Mouse (Mus musculus) layer of hippocampus, postnatal 10 days (tissue): ENCODE measurements around the gene Notch3. TPM values are rescaled to one million over a fixed set of nuclear protein-coding genes. Genes with fewer than 3 reads are reported as not detected.
"Not testable (repeated sequence)": the region's sequence is repeated elsewhere in the genome, so short reads cannot be mapped to it uniquely, and the experiment has no call there.

Source experiments
- DNase-seq, 2 experiments: peaks; one replicate each; pipeline ENCODE4 v3.0.0; 2021; ENCODE audit warnings: low spot score in 2 of 2
- total RNA-seq, 2 experiments: library from RNA; stranded (reverse); gene quantifications; 2 replicates each; pipeline ENCODE4 v1.2.3; 2021

Notch3 gene
- total RNA-seq, 2 experiments from 2014 or later, result 21.0 to 23.7 TPM

DNA sequence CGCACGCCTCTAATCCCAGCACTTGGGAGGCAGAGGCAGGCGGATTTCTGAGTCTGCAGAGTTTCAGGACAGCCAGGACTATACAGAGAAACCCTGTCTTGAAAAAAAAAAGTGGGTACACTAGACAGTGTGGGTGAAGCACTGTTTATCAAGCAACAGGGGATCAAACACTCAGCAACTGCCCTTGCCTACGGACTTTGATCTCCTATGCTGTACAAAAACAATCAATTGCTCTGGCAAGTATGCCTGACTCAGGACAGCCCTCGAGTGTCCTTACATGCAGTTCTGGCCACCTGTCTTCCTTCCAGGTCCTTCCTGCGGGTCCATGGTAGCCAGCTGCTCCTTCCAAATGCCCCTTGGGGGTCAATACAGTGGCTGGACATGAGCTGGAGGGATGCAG, 67.7 kb downstream of the Notch3 start:
- DNase-seq, result not testable (repeated sequence)

DNA sequence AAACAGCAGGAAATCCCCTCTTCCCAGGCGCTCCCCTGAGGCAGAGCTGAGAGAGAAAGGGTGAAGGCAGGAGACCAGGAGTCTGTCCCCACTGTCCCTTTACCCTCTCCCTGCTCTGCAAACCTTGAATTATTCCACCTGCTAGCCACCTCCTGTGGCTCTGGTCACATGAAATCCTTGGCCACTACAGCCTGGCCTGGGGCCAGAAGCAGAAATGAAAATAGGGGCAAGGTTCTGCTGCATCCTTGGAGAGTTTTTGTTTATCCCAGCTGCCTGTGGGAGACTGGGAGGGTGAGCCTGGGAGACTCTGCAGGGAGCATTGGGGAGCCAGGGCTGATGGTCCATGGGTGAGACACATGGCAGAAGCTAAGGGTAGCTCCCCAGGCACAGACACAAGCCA, 69.0 kb downstream of the Notch3 start:
- DNase-seq, result no peak

DNA sequence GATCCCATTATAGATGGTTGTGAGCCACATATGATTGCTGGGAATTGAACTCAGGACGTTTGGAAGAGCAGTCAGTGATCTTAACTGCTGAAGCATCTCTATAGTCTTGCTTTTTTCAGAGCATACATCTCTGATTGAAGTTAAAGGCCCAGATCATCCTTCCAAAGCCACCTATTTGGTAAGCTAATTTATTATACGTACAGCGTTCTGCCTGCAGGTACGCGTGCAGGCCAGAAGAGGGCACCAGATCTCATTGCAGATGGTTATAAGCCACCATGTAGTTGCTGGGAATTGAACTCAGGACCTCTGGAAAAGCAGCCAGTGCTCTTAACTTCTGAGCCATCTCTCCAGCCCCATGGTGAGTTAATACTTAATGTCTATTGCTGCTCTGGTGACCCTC, 73.8 kb downstream of the Notch3 start:
- DNase-seq, result no peak

DNA sequence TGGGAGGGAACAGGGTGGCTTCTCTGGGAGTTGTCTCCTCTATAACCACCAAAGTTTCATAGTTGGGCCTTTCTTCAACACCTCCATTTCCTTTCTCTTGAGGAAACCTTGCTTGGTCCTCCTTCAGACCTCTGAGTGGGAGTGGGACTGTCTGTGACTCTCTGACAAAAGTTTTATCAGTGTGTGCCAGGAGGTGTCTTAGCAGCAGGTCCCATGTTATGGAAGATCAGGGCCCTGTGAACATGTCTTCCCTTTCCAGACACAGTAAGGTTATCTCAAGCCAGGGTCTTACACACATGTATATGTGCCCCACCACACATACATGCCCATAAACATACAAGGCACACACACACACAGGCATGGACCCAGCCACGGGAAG, 74.4 kb downstream of the Notch3 start:
- DNase-seq, result no peak

DNA sequence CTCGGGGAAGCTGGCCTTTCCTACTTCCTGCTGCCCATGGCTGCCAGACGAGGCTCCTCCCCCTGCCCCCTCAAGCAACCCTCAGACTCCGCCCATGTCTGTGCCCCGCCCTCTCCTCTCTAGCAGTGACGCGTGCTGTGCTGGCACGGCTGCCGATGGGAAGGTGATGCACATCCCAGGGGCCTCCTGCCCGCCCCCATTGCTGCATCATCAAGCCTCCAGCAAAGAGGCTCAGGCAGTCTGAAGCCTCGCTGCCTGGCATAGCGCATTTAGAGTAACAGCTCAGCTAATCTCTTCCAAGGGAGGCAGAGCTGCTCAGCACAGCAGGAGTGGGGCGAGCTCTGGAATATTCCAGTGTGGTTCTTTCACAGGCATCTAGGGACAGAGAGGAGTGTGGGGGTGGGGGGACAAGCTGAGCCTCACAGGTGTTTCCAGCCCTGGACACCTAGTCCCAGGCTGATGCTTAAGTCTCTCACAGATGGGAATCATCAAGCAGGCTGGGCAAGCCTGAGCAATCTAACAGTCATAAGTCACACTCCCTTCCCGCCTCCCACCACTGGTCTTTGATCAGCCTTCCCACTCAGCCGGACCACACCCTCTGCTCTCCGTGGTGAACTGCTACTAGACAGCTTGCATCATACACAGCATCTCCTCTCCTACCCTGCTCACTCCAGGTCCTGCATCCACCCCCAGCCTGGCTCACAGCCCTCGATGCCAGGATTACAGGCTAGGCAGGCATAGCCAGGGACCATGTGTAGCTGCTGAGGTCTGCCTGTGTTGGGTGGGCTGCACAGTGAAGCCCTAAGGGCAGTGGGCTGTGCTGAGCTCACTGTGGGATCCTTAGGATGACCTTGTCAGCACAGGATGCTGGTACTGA, 75.0 kb downstream of the Notch3 start:
- peak; percentile 71 to 74 for DNase-seq

DNA sequence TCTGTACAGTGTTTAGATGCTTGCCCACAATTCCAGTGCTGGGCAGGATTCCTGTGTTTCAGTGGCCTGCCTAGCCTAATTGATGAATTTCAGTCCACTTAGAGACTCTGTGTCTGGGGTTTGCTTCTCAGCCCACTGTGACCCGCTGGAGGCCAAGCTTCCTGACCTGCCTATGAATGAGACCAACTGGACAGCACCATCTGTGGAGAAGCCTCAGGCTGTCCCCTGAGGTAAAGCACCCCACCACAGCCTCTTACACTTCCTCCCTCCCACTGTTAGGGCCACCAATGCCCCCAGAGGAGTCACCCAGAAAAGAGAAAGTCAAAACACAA, 75.7 kb downstream of the Notch3 start:
- peak in 1 of 2 experiments; percentile 23 for DNase-seq

DNA sequence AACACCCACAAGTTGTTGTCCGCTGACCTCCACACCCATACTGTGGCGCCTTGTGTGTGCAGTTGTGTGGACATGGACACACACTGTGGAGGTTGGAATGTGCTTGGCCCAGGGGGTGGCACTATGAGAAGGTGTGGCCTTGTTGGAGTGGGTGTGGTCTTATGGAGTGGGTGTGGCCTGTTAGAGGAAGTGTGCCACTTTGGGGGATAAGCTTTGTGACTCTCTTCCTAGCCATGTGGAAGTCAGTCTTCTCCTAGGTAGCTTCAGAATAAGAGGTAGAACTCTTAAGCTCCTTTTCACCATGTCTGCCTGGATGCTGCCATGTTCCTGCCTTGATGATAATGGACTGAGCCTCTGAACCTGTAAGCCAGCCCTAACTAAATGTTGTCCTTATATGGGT, 79.6 kb downstream of the Notch3 start:
- no peak for DNase-seq

DNA sequence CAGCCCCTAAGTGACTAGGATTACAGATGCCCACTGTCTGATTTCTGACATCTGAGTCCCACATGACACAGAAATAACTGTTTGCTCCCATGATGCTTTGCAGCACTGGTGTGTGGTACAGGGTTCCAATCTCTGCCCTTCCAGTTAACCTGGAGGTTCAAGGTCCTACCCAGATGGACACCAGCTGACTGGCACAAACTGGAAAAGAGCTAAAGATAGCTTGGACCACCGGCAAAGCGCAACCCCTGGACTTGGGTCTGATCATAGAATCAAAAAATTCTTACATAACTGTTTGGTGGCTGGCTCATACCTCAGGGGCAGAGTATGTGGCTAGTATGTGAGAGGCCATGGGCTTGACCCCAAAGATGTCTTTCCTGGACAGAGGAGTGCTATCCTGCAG, 83.3 kb downstream of the Notch3 start:
- no peak for DNase-seq

DNA sequence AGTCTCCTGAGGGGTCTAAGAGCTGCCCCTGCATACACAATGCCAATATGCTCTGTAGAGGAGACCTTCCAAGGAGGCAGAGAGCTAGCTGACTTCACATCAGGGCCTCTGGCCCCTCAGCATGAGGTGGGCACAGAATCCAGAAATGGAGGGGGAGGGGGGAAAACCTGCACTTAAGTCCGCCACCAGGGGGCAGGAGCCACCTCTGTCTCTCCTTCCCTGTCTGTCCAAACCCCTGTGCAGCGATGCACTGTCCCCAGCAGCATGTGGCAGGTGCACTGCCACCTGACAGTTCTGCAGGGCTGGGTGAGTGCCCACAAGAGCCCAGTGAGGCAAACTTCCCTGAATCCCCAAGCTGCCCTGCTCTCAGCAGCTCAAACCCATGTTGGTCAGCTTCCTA, 91.5 kb downstream of the Notch3 start:
- peak; percentile 65 to 72 for DNase-seq

DNA sequence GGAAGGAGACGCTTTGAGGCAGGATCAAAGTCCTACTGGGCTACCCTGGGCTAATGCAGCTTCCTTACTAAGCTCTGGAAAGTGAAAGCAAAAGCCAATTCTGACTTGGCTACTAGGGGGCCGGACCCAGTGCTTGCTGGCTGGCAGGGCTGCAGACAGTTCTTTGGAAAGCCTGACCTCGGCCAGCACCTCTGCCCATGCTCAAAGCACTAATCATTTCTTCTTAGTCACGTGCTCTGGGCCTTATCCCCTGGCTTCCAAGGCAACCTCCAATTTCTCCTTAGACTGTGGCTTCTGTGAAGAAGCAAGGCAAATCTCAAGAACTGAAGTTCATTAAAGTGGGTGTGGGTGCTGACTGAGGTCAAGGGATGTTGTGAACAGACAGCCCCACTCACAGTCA, 92.0 kb downstream of the Notch3 start:
- no peak for DNase-seq

DNA sequence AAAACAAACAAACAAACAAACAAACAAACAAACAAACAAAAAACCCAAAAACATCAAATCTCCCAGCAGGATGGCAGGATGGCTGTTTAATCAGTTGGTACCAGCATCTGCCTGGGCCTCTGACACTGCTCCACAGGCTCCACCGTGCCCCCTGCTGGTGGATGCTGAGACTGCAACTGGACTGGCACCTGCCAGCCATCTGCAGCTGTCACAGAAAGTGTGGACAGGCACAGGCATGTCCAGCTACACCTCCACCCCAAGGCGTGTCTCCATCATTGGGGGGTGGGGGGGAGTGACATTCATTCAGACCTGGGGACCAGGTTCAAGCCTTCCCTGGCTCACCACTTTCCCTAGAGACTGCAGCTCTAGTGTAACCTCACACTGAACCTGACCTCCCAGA, 93.3 kb downstream of the Notch3 start:
- peak; percentile 90 to 92 for DNase-seq

Other genes with a start within 250 kb of the Notch3 start
- gene Rrp1b, start 130.8 kb downstream of the Notch3 start, total RNA-seq, result 10 to 100 TPM; 19.1 to 26.8 TPM
- 1 to 10 TPM in 1 of 2 experiments, under 1 TPM in 1; 0.71 to 1.4 TPM for gene Hsf2bp, start 130.5 kb downstream of the Notch3 start, total RNA-seq
- gene Ephx3, start 22.7 kb upstream of the Notch3 start, total RNA-seq, result under 1 TPM in 1 of 2 experiments, not detected in 1; 0.14 TPM
- gene Brd4, start 117.9 kb upstream of the Notch3 start, total RNA-seq, result 100 to 1,000 TPM; 112 to 126 TPM
- 100 to 1,000 TPM in 1 of 2 experiments, 10 to 100 TPM in 1; 88.7 to 112 TPM for gene Akap8, start 154.4 kb upstream of the Notch3 start, total RNA-seq
- gene Akap8l, start 183.8 kb upstream of the Notch3 start, total RNA-seq, result 100 to 1,000 TPM; 115 to 140 TPM
- 10 to 100 TPM; 84.1 to 92.5 TPM for gene Wiz, start 222.6 kb upstream of the Notch3 start, total RNA-seq
- gene Rasal3, start 236.7 kb upstream of the Notch3 start, total RNA-seq, result 1 to 10 TPM; 3.2 to 3.6 TPM